Mouse (Mus musculus) embryo, embryonic 11 days (tissue): ENCODE measurements at regions not wholly inside any gene's neighbourhood (a gene's known extent, or its start where the extent isn't known, plus 50 kb on each side); places are given as distances from the start of the nearest gene placed in this dataset.

ENCODE experiments used
- DNase-seq: peaks from one replicate; pipeline ENCODE4 v3.0.0-alpha.2; 2015

DNA sequence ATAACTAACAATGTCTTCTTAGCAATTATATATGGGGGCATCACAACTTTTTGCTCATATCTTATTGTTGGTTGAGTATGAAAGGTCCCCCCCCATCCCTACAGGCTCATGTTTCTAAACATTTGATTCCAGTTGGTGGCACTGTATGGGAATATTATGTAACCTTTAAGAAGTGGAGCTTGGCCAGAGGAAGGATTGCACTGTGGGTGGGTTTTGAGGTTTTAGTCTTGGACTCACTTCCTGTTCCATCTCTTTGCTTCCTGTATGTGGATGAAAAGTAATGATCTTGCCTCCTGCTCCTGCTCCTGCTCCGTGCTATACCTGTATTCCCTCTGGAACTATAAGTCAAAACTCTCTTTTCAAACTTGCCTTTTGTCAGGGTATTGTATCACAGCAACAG lies 778.2 kb upstream of the Lrrc6 start:
- DNase-seq: no peak

GRCm38 (mm10) chr15:67275058-67275457 lies 774.3 kb upstream of the Lrrc6 start:
- DNase-seq: no peak

DNA sequence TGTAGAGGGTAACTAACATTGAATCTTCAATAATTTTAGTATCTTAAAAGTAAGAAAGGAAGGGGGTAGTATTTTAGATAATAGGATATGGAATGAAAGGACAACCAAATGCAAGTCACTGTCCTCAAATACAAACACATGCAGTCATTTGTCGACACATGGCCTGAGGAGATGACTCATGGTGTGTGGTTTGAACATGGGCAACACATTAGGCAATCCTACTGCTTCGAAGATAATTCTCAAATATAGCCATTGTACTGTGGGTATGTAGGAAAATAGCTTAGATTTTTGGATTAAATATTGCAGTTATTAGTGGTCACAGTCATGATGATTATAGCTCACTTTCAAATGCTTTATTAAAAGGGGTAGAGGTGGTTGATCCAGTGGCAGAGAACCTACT lies 771.7 kb upstream of the Lrrc6 start:
- no peak for DNase-seq

- DNase-seq: no peak
Measured at GRCm38 (mm10) chr15:67263723-67264122, 763.0 kb upstream of the Lrrc6 start.

DNA sequence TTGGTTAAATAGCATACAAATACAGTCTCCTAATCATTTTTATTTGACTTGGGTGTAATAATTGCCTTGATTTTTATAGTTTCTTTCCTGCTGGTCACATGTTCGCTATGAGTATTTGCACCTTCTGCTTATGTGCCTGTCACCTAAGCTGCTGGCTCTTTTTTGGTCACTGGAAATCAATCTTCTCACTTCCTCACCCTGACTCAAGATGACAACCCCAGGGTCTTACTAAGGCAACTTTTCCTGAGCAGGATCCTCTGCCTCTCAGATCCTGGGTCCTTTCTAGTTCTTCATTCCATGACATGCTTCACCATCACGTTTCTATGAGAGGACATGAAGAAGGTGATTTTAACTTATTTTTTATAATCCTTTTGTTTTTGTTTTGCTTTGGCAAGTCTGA lies 762.6 kb upstream of the Lrrc6 start:
- DNase-seq: no peak

- no peak for DNase-seq
Measured at GRCm38 (mm10) chr15:67262269-67262668, 761.6 kb upstream of the Lrrc6 start.

DNA sequence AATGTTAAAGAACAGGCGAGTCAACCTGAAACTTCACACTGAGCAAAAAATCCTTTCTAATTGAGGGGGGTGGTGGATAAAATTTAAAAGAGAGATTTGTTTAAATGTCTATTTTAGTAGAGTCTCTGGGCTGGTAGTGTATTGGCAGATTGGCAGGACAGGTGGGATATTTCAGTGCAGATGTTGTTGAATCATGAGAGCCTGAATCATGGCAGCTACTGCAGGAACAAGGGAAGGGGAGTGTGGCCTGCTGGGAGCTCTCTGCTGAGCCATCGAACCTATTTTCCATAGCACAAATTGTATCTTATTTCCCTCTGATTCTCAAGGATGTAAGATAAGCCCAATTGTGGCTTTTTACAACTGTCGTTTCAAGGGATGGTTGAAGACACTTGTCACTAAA lies 760.0 kb upstream of the Lrrc6 start:
- no peak for DNase-seq

DNA sequence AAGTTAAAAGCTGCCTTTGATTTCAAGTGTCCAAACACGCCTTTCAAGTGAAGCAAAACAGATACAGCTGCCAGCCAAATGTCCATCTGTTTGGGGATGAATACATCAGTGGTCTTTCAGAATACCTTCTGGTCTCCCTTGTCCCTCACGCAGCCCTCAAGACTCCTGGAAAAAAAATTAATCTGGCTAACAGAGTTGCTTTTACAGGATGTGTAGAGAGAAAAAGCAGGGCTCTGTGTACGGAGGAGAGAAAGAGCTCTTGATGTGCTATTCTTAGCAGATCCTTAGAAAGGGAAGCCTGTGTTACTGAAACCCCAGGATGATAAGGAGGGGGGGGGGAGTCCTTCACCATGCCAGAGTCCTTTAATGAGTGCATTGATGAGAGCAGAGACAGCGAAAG lies 748.4 kb upstream of the Lrrc6 start:
- peak; percentile 31 for DNase-seq

- no peak for DNase-seq
Measured at GRCm38 (mm10) chr15:67248471-67248870, 747.8 kb upstream of the Lrrc6 start.

GRCm38 (mm10) chr15:67245658-67246268 lies 745.1 kb upstream of the Lrrc6 start:
- DNase-seq: peak; percentile 32

DNA sequence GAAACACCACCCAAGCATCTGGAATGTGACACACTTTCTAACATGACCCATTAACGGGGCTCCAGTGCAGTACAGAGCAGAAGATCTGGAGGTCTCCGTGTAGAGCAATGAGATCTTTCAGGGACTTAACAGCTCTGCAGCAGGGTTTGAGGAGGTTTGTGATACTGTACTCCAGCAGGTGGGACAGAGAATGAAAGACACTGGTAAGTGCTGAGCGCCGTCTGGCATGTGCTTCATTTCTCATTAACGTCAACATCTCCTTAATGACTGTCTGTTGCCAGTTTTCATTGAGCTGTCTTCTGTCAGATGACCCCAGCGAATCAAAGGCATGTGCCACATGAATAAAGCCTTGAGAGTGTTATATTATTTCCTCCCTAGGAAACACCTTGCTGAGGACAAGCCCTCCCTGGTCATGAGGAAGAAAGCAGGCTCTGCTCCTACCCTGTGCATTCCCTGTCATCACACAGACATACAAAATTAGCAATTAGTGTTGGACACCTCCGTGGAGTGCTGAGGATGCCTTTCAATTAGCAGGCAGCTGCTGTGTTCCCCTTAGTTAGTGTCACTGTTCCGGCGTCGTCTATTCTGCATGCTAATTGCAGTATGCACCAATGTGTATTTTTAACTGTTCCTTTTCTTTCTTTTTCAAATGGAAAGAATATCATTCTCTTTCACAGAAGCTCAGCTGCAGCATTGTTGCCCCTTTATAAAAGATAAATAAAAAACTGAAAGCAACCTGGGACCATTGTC lies 744.4 kb upstream of the Lrrc6 start:
- DNase-seq: no peak

DNA sequence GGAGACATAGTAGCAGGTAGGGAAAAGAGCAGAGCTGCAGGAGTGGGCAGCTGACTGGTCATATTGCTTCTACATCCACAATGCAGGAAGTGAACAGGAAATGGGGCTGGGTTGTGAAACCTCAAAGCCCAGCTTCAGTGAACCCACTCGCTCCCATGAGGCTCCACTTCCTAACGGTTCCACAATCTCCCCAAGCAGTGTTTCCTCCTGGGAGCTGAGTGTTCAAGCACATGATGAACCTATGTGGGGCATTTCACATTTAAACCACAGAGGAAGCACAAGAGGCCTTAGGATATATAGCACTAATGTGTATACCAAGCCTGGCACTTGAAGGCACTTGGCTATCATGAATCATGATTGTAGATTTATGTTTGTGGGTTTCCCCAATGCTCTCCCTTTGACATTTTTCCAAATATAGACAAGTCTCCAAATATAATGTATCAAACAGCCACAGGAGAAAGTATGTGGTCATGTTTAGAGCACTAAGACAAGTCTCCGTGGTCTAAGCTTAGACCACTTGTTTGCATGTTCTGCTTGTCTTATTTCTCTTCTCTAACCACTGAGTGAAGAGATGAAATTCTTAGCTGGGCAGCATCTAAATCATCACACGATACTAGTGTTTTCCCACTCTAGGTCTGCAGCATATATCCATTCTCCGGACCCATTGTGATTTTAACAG lies 734.5 kb upstream of the Lrrc6 start:
- DNase-seq: no peak

DNA sequence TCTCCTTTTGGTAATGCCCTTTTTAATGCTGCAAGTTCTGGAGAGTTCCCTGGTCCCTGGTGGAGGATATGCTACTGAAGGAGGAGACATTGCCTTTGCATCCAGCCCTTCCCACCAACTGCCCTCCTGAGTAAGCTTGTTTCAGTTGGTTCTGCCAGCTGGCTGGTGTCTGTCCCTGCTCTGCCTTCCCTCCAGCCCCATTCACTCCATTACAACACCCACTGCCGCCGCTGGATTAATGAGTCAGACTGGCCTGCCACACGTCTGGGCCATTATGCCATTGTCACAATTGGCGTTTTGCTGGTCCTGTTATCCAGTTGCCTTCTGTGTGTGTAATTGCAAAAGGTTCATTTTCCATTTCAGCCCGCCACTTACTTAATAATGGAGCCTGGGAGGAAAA lies 728.6 kb upstream of the Lrrc6 start:
- no peak for DNase-seq

GRCm38 (mm10) chr15:67228633-67229032 lies 727.9 kb upstream of the Lrrc6 start:
- DNase-seq: no peak

GRCm38 (mm10) chr15:67227456-67228164 lies 726.9 kb upstream of the Lrrc6 start:
- DNase-seq: peak; percentile 40

- no peak for DNase-seq
Measured at GRCm38 (mm10) chr15:67226900-67227299, 726.2 kb upstream of the Lrrc6 start.
